Mouse (Mus musculus) ES-E14 (cell line): ENCODE measurements around the gene Hrg. TPM values are rescaled to one million over a fixed set of nuclear protein-coding genes. Genes with fewer than 3 reads are reported as not detected.
A peak's percentile ranks its signal among the peaks of the same experiment; 100 is the strongest.

Experiments
- DNase-seq: peaks from one replicate; pipeline ENCODE4 v3.0.0-alpha.2; 2013; ENCODE audit warnings: low read depth, low spot score
- H3K27ac ChIP-seq: 2 replicates; pipeline ENCODE4 v1.5.1; 2012; ENCODE audit warnings: low read depth, mild to moderate bottlenecking, low read length, moderate library complexity, mixed read lengths; ENCODE audit not compliant: poor library complexity, insufficient read depth, severe bottlenecking
- H3K36me3 ChIP-seq: 2 replicates; pipeline ENCODE4 v1.6.1; 2012; ENCODE audit warnings: mild to moderate bottlenecking, low read length, moderate library complexity, mixed read lengths; ENCODE audit not compliant: control insufficient read depth, poor library complexity, insufficient read depth, severe bottlenecking
- H3K4me1 ChIP-seq, 2 experiments: fragments of 150-350 bp in 1 of 2; sonication (generic) in 1 of 2; 2 replicates each; pipeline ENCODE4 v1.6.1; 2012; ENCODE audit warnings: low read length in 2 of 2, mild to moderate bottlenecking in 1 of 2, mixed read lengths in 1 of 2; ENCODE audit not compliant: control insufficient read depth in 2 of 2, insufficient read depth in 2 of 2, poor library complexity in 1 of 2
- H3K4me3 ChIP-seq, 2 experiments: fragments of 150-350 bp in 1 of 2; sonication (generic) in 1 of 2; 2 replicates each; pipeline ENCODE4 v1.5.1; 2012; ENCODE audit warnings: low read length in 2 of 2, low read depth in 1 of 2, mild to moderate bottlenecking in 1 of 2, mixed read lengths in 1 of 2; ENCODE audit not compliant: insufficient read depth in 1 of 2, poor library complexity in 1 of 2, severe bottlenecking in 1 of 2
- H3K9ac ChIP-seq: 2 replicates; pipeline ENCODE4 v1.6.1; 2012; ENCODE audit warnings: low read depth, mild to moderate bottlenecking, low read length, mixed read lengths; ENCODE audit not compliant: poor library complexity, insufficient read depth, severe bottlenecking
- H3K9me3 ChIP-seq: fragments of 150-350 bp; sonication (generic); 2 replicates; pipeline ENCODE4 v1.6.1; 2012; ENCODE audit warnings: low read depth, mild to moderate bottlenecking, low read length; ENCODE audit not compliant: control insufficient read depth, insufficient read depth
- CHD2 ChIP-seq: IDR thresholded peaks from 2 replicates; pipeline ENCODE4 v1.6.1; 2014; ENCODE audit warnings: mild to moderate bottlenecking, low read depth, low read length, inconsistent platforms
- HCFC1 ChIP-seq: IDR thresholded peaks from 2 replicates; pipeline ENCODE4 v1.6.1; 2012; ENCODE audit warnings: low read length, inconsistent platforms, borderline replicate concordance; ENCODE audit not compliant: insufficient read depth
- MAFK ChIP-seq: IDR thresholded peaks from 2 replicates; pipeline ENCODE4 v1.6.1; 2014; ENCODE audit warnings: mild to moderate bottlenecking, low read depth, low read length, inconsistent platforms; ENCODE audit not compliant: insufficient read depth
- ZC3H11A ChIP-seq: IDR thresholded peaks from 2 replicates; pipeline ENCODE4 v1.6.1; 2012; ENCODE audit warnings: low read depth, mild to moderate bottlenecking, inconsistent platforms, low read length, borderline replicate concordance
- ZNF384 ChIP-seq: IDR thresholded peaks from 2 replicates; pipeline ENCODE4 v1.6.1; 2012; ENCODE audit warnings: low read depth, low read length, inconsistent platforms
- in situ Hi-C, 2 experiments: fragments of 600-800 bp; cut with MboI; formaldehyde crosslinking; loops; one replicate each; pipeline ENCODE4 v1.15.1; 2025; ENCODE audit warnings: low sequenced_read_pairs in 2 of 2, inconsistent platforms in 1 of 2; ENCODE audit not compliant: unreplicated experiment in 2 of 2
- total RNA-seq: library from RNA; depleted of rRNA; stranded (reverse); fragments of 300-350 nt; gene quantifications from 2 replicates; pipeline ENCODE4 v1.2.3, GENCODE M21; 2012

Gene Hrg
- total RNA-seq, 1 experiment = not detected

GRCm38 (mm10) chr16:22921761-22922160 lies 29.1 kb upstream of the Hrg start:
- no peak for DNase-seq
- H3K36me3 ChIP-seq = no peaks in the 10 kb centered on the region
- H3K4me3 ChIP-seq = no peak overlapping the region
- H3K9ac ChIP-seq = no peak overlapping the region
- H3K27ac ChIP-seq = no peak overlapping the region
- H3K4me1 ChIP-seq = peaks cover 0 to 13% of the 10 kb centered on the region in 2 experiments; a peak in 3 of 4 replicates
- H3K9me3 ChIP-seq = no peaks in the 10 kb centered on the region
- in situ Hi-C loops = no loop called here
- TF ChIP-seq ZC3H11A (no peak), ZNF384 (no peak), HCFC1 (no peak)

- Histone ChIP-seq H3K9me3 (no peaks in the 10 kb centered on the region), H3K4me1 (peaks cover 0 to 13% of the 10 kb centered on the region in 2 experiments; a peak in 3 of 4 replicates), H3K9ac (no peak overlapping the region), H3K27ac (no peak overlapping the region), H3K36me3 (no peaks in the 10 kb centered on the region), H3K4me3 (no peak overlapping the region)
- no peak for DNase-seq
- TF ChIP-seq ZNF384 = no peak
- no peak for TF ChIP-seq HCFC1
- no peak for TF ChIP-seq CHD2
- TF ChIP-seq ZC3H11A = no peak
- TF ChIP-seq MAFK = no peak
- in situ Hi-C loops = no loop called here
Measured at GRCm38 (mm10) chr16:22922433-22922832, 28.4 kb upstream of the Hrg start.

GRCm38 (mm10) chr16:22929575-22929974 lies 21.3 kb upstream of the Hrg start:
- H3K36me3 ChIP-seq = no peaks in the 10 kb centered on the region
- in situ Hi-C loops = no loop called here
- H3K4me3 ChIP-seq = no peak overlapping the region
- DNase-seq = no peak
- TF ChIP-seq ZNF384 (no peak), HCFC1 (no peak), ZC3H11A (no peak), CHD2 (no peak), MAFK (no peak)
- H3K4me1 ChIP-seq = peaks cover 0 to 9% of the 10 kb centered on the region in 2 experiments; a peak in 2 of 4 replicates
- no peak overlapping the region for H3K27ac ChIP-seq
- no peaks in the 10 kb centered on the region for H3K9me3 ChIP-seq
- H3K9ac ChIP-seq = no peak overlapping the region

GRCm38 (mm10) chr16:22931431-22932200 lies 19.3 kb upstream of the Hrg start:
- no peaks in the 10 kb centered on the region for H3K9me3 ChIP-seq
- peaks cover 0 to 9% of the 10 kb centered on the region in 2 experiments; a peak in 2 of 4 replicates for H3K4me1 ChIP-seq
- TF ChIP-seq CHD2 (no peak), MAFK (no peak), HCFC1 (no peak), ZC3H11A (no peak), ZNF384 (no peak)
- no peak overlapping the region for H3K9ac ChIP-seq
- no peak overlapping the region for H3K27ac ChIP-seq
- H3K36me3 ChIP-seq = no peaks in the 10 kb centered on the region
- no peak for DNase-seq
- H3K4me3 ChIP-seq = peak overlapping the region in 1 of 2 experiments; percentile 41; a peak in 1 of 4 replicates
- in situ Hi-C loops = no loop called here
